Mouse (Mus musculus) lung, postnatal 0 days (tissue): ENCODE measurements around the gene Tmem156.

Experiments
- CTCF ChIP-seq: IDR thresholded peaks from 2 replicates; pipeline ENCODE4 v1.5.1; 2016; ENCODE audit warnings: antibody characterized with exemption, mild to moderate bottlenecking
- EP300 ChIP-seq: IDR thresholded peaks from 2 replicates; pipeline ENCODE4 v1.6.1; 2016; ENCODE audit warnings: antibody characterized with exemption, mild to moderate bottlenecking, control low read depth

- TF ChIP-seq CTCF (no peak), EP300 (no peak)
These were observed 15.2 kb downstream of the Tmem156 start for GRCm38 (mm10) chr5:65076748-65077147.
